Mouse (Mus musculus) spleen, adult 18-20 months (tissue): ENCODE results near the gene Edar.

Source experiments
- DNase-seq, 2 experiments: peaks; one replicate each; pipeline ENCODE4 v3.0.0; 2022; ENCODE audit warnings: mixed read lengths in 2 of 2

The Edar gene

DNA sequence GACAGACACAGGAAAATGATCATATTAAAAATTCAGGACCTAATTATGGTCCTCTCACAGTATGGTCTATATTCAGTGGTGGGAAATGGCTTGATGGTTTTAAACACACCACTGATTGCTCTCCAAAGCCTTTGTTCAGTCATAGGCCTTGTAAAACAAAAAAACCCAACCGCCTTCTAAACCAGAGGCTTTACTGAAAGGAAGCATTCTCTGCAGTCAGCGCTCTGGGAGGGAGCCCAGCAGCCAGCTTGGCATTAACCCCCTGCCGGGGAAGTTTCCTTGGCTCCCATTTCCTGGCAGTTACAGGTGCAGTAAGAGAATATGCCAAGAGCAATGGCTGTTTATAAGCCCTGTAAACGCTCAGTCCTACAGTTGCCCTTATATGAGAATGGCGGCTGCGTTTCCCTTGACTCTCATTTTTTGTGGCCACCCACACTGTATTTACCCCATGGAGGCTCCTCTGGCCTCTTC, 74.0 kb downstream of the Edar start:
- DNase-seq: no peak

DNA sequence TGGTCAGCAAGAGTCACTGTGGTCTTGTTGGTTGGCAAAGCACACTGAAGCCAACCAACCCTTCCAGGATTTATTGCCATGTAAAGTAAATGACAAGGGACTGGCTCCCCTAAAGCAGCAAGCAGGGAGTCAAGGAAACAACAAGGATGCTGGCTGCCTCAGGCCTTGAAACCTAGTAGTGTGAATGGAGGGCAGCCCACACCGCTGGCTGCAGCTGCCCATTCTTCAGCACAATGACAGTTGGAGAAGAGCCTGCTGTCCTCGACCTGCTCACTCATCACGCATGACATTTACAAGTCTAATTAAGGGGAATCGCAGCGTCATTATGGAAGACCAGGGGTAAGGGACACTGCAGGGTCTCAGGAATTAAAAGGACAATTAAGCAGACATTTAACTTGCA, 74.5 kb downstream of the Edar start:
- DNase-seq: no peak

DNA sequence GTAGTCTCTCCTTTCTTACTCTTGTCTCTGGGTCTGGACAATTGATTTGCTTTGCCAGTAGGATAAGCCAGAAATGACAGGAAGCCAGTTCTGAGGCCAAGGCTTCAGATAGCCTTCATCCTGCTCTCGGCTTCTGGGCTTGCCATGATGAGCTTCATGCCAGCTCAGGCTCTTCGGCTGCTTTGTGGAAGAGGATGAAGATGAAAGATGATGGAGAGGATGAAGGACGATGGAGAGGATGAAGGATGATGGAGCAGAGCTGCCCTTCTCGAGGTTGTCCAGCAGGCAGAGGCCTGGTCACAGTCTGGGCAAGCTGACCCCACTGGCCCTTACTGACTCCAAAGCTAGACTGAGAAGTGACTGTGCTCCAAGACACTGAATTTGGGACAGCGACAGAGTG, 75.3 kb downstream of the Edar start:
- DNase-seq: no peak

DNA sequence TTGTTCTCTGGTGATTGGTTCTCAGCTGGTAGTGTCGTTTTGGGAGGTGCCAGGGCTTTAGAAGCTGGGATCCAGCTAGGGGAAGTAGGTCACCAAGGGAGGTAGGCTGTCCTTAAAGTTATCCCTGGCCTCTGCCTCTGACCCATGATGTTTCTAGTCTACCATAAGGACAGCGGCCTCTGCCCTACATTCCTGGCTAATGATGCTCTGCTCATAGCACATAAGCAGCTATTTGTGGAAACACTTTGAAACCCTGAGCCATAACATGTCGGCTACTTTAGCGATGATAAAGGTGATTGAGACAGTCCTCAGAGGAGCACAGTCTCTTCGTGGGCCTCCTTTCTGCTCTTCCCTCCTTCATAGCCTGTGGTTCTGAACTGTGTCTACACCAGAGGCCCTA, 79.6 kb downstream of the Edar start:
- DNase-seq: no peak

DNA sequence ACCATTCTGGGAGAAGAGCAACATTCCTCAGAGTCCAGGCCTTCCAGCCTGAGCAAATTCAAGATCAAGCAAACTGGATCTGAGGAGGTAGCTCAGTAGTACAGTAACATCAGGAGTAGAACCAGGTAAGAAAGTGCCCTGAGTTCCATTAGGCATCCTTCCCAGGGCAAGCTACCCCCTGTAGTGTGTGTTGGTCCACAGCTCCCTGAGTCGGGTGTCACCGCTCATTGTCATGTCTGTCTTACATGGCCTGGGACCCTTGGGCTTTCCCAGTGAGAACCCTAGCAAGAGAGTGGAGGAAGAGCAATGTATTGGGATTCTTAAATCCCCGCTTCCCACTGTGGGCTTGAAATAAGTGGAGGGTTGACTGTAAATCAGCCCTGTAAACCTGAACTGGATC, 80.3 kb downstream of the Edar start:
- no peak for DNase-seq

DNA sequence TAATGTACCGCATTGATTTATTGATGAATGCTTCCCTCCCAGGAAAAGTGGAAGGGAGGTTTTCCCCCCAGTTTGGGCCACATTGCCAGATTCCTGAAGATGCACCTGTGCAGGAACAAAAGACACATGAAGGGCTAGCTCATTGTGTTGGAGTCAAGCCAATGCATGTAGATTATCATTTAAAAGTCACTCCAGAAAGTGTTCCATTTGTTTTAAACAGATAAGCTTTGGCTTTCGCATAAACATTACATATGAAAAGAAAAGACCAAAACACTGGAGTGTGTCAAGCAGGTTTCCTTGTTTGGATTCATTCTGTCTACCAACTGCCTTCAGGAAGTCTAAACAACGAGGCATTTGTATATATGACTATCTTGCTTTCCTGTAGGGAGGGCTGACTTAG, 81.0 kb downstream of the Edar start:
- no peak for DNase-seq

DNA sequence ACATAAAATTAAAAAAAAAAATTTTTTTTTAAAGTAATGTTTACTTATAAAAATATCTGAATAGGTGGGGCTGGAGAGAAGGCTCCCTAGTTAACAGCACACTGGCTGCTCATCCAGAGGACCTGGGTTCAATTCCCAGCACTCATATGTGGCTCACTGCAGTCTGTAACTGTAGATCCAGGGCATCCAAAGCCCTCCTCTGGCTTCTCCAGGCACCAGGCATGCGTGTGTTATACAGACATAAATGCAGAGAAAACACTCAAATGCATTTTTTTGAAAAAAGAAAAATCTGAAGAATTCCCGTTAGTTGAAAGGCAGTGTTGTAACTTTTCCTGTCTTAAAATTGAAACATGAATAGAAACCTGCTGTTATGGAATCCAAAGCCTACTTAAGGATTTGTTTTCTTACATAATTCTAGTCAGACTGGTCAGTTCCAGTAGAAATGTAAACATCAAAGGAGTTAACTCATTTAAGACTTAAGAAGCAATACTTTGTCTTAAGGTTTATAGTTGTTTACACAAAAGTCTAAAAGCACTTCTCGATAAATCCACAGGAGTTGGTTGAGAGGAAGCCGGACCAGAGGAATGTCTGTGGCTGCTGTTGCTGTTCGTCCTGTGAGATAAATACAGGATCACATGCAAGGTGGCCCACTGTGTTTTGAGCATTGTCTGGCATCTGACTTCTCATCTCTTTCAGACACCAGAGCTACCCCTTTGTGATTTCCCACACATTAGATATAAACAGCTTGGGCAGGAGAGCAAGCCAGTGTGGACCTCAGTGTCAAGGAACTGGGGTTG, 89.8 kb downstream of the Edar start:
- DNase-seq: no peak

DNA sequence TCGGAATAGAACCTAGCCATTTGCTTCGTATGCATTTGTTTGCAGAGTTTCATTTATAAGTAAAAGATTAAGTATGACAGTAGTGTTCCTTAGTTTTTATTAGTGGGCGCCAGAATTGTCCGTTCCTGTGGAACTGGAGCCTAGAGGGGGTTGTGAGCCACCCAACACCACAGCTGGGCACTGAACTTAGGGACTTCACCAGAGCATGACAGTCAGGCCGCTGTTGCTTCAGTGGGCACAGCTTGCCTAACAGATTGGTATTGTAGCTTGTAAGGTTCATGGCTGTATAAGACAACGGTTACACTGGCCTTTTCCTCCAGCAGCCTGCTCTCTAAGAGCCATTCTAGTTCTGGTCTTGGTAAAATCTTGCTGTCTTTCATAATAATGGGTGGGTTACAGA, 114.9 kb downstream of the Edar start:
- no peak for DNase-seq

DNA sequence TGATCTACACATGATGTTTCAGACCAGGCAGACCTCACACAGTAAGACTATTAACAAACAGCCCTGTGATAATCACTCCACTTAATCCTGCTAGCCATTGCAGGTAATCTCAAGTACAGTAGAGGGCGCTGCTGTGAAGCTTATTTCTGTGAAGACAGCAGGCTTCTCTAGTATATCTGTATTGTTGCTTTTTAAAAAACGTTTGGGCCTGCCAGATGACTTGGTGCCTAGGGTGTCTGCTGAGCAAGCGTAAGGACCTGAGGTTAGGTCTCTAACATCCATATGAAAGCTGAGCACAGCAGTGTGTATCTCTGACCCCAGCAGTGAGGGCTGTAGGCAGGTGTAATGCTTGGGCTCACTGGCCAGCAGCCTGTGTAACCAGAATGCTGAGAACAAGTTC, 115.6 kb downstream of the Edar start:
- no peak for DNase-seq

- peak in 1 of 2 experiments; percentile 37 for DNase-seq
Observed at GRCm38 (mm10) chr10:58559098-58559497, 116.4 kb downstream of the Edar start.

DNA sequence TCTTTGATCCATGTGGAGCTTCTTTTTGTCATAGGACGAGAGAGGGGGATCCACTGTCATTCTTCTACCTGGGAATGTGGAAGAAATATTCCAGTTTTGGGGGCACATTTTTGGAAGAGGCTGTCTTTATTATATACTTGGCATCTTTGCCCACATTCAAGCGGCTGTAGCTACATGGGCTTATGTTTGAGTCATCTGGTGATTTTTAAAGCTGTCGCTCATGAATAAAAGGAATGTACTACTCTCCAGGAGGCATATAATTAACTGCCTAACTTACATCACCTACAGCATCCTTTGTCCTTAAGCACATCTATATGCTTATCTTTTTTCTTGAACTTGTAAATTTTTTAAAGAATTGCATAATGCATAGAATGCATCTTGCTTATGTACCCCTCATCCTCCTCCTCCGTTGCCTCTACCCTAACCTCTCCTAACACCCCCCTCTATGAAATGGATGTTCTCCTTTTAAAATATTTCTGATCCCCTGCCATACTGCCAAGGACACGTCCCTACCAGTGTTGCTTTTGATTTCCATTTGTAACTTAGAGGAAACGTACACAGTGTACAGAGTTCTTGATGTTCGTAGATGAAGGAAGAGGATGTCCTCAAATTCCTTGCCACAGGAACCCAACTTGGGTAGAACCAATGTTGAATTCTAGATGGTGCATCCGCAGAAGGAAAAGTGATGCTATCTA, 120.6 kb downstream of the Edar start:
- DNase-seq: no peak
